Comparison of ENCODE assay signal across 16 mouse cellular contexts in the genomic region with DNA sequence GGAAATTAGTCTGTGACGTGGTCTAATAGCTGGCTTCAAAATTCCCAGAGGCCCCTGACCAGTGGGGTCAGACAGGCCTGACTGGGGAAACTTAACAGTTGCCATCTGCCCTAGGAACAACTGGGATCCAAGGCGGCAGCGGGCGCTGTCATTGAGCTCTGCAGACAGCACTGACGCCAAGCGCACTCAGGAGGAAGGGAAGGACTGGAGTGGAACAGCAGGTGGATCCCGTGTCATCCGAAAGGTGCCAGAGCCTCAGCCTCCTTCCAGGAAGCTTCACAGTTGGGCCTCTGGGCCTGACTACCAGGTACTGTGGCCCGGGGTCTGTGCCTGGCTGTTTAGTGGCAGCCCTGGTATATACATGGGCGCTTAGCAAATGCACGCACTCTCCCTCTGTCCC. TPM values are rescaled to one million over a fixed set of nuclear protein-coding genes. Genes with fewer than 3 reads are reported as not detected.
DNase-seq lines count a peak whose midpoint lies in the region; ATAC-seq and TF ChIP-seq lines count a peak whose summit lies in the region.
"Had no signal": no experiment of that assay in that cellular context is flagged by ENCODE, and none has a peak within 500 bp of the region (broad histone marks: within the 10 kb centered on the region; RNA-seq: fewer than 3 reads in every experiment).

No protein-coding gene starts in this region.

- peak; percentile 59 for DNase-seq in cerebellum, adult 11 months
- no peak for DNase-seq in layer of hippocampus, adult 2 months (ENCODE audit: low spot score in 2 of 2)
- DNase-seq in layer of hippocampus, adult 9-10 months (ENCODE audit: low spot score) = no peak
- peak; percentile 63 to 74 for DNase-seq in cerebellum, adult 18-20 months
- peak; percentile 73 for DNase-seq in cerebellum, postnatal 25 days
- no peak for DNase-seq in adrenal gland, postnatal 36 days
- DNase-seq: kidney, adult 9 months; kidney, postnatal 25 days; layer of hippocampus, adult 9-11 months; liver, embryonic 13.5 days; lung, postnatal 4 days; right cerebral cortex, adult 18-20 months had no signal

- no peak for TF ChIP-seq CTCF in layer of hippocampus, adult 2 months (conservative IDR thresholded peaks at IDR 0.05)

- H3K4me3 ChIP-seq in layer of hippocampus, adult 2 months = no peak overlapping the region
- H3K4me3 ChIP-seq: embryonic facial prominence, embryonic 10.5 days; limb, embryonic 13.5 days; liver, embryonic 13.5 days had no signal

- no peak for ATAC-seq in cerebellum, adult (ENCODE audit: insufficient number of reproducible peaks, low FRiP score, low TSS enrichment)
- no peak for ATAC-seq in megakaryocyte, adult 5-6 weeks (ENCODE audit: poor library complexity, severe bottlenecking)

- peak overlapping the region; percentile 46 for H3K27ac ChIP-seq in layer of hippocampus, adult 2 months
- H3K27ac ChIP-seq: embryonic facial prominence, embryonic 10.5 days; limb, embryonic 13.5 days; liver, embryonic 13.5 days had no signal

RNA-seq across cellular contexts. Expression of a gene that starts 35.7 kb away (rescaled TPM):
- 10 to 100 TPM; 23.4 to 24.1 TPM for total RNA-seq in layer of hippocampus, adult 2 months (2021)
- 10 to 100 TPM; 32.2 to 37.5 TPM for total RNA-seq in adrenal gland, postnatal 36 days (2021)
- 7.7 and 8.4 TPM in 2 replicates for total RNA-seq in megakaryocyte, adult 5-6 weeks (2015)
- 15.2 and 17.3 TPM in 2 replicates for total RNA-seq in megakaryocyte, adult 5-6 weeks (2017)

RNA-seq across cellular contexts. Expression of a gene that starts 49.8 kb away (rescaled TPM):
- 100 to 1,000 TPM; 288 to 305 TPM for total RNA-seq in layer of hippocampus, adult 2 months (2021)
- 100 to 1,000 TPM in 1 of 2 experiments, 10 to 100 TPM in 1; 99.3 to 119 TPM for total RNA-seq in adrenal gland, postnatal 36 days (2021)
- total RNA-seq in megakaryocyte, adult 5-6 weeks (2015) = 26.9 and 27.2 TPM in 2 replicates
- 11.5 and 13.9 TPM in 2 replicates for total RNA-seq in megakaryocyte, adult 5-6 weeks (2017)

RNA-seq across cellular contexts. Expression of a gene that starts 59.2 kb away (rescaled TPM):
- total RNA-seq in layer of hippocampus, adult 2 months (2021) = 10 to 100 TPM; 55.3 to 57.8 TPM
- total RNA-seq in adrenal gland, postnatal 36 days (2021) = 100 to 1,000 TPM; 118 to 120 TPM
- total RNA-seq in megakaryocyte, adult 5-6 weeks (2015) = 18.7 and 29.3 TPM in 2 replicates
- 19.3 and 19.6 TPM in 2 replicates for total RNA-seq in megakaryocyte, adult 5-6 weeks (2017)

Comparison
In these comparisons a context has a peak if more than half of its experiments do, and no peak if none do; other contexts are left out.
1. DNase-seq: peak in cerebellum, adult 11 months (single experiment), cerebellum, adult 18-20 months (2 of 2) and cerebellum, postnatal 25 days (2 of 2); none in layer of hippocampus, adult 2 months (0 of 2), layer of hippocampus, adult 9-10 months (single experiment) and adrenal gland, postnatal 36 days (0 of 2).